Mouse (Mus musculus): ENCODE results near the gene Mfsd6. TPM values are rescaled to one million over a fixed set of nuclear protein-coding genes. Genes with fewer than 3 reads are reported as not detected.

Mfsd6 gene
- polyA plus RNA-seq, 1 experiment from 2014 or later = 0.94 TPM

DNA sequence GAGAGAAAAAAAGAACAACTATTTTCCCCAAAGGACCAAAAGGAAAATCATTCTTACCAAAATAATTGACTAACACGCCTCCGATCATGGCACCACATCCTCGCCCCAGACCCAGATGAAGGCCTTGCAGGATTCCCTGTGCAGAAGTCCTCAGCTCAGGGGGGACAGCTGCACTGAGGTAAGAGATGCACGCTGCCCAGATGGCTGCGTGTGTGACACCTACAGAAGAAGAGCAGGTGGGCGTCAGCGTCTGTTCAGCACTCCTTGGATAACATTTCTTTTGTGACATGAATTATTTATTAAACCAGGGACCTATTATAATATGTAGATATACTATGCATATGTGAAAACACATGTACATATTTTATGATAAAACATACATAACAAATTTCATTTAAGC, 64.0 kb downstream of the Mfsd6 start:
- H3K36me3 ChIP-seq (replicated peaks; ENCODE audit: insufficient read depth, low read length) = no peaks in the 10 kb centered on the region
- H3K4me3 ChIP-seq (ENCODE audit: low read depth, low read length) = no peak overlapping the region
- no peaks in the 10 kb centered on the region for H3K9me3 ChIP-seq (ENCODE audit: low read length)
- no peak for TF ChIP-seq EP300 (IDR thresholded peaks at IDR 0.05; ENCODE audit: low read depth)
- no peak for TF ChIP-seq CTCF (IDR thresholded peaks at IDR 0.05; ENCODE audit: low read depth)
- H3K27ac ChIP-seq (ENCODE audit: low read depth) = no peak overlapping the region
- H3K4me1 ChIP-seq (ENCODE audit: insufficient read depth) = no peaks in the 10 kb centered on the region
- no peaks in the 10 kb centered on the region for H3K27me3 ChIP-seq (ENCODE audit: insufficient read depth, low read length)
- no peak overlapping the region for H3K4me2 ChIP-seq (ENCODE audit: low read depth, low read length)
- DNase-seq (no peak), ATAC-seq (no peak)
- no peak overlapping the region for H3K9ac ChIP-seq (replicated peaks)
- WGBS (ENCODE audit: insufficient replicate concordance) = 85% methylated on average over 7 of the region's 7 CpGs

DNA sequence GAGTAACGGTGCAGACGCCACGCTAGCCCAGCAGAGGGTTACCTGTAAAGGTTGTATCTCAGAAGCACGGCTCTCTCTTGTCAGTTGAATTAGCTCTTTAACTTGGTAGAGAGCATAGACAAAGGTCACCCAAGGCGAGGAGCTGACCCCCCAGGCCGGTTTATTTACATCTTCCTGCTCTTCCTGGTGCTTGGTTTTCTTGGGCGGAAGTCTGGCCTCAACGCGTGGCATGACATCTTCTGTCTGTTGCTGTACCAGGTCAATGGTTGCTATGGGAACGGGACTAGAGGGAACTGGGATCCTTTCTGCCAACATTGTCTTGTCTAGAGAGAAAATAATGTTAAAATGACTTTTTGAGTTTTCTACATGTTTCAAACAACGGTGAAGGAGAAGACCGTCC, 66.5 kb downstream of the Mfsd6 start:
- DNase-seq (no peak), ATAC-seq (no peak)
- TF ChIP-seq EP300 (IDR thresholded peaks at IDR 0.05; ENCODE audit: low read depth) (no peak), CTCF (IDR thresholded peaks at IDR 0.05; ENCODE audit: low read depth) (no peak)
- Histone ChIP-seq H3K27ac (ENCODE audit: low read depth) (no peak overlapping the region), H3K4me3 (ENCODE audit: low read depth, low read length) (no peak overlapping the region), H3K4me1 (ENCODE audit: insufficient read depth) (no peaks in the 10 kb centered on the region), H3K9me3 (ENCODE audit: low read length) (no peaks in the 10 kb centered on the region), H3K9ac (replicated peaks) (no peak overlapping the region), H3K4me2 (ENCODE audit: low read depth, low read length) (no peak overlapping the region), H3K27me3 (ENCODE audit: insufficient read depth, low read length) (no peaks in the 10 kb centered on the region), H3K36me3 (replicated peaks; ENCODE audit: insufficient read depth, low read length) (no peaks in the 10 kb centered on the region)
- 73% methylated on average over 12 of the region's 12 CpGs for WGBS (ENCODE audit: insufficient replicate concordance)

DNA sequence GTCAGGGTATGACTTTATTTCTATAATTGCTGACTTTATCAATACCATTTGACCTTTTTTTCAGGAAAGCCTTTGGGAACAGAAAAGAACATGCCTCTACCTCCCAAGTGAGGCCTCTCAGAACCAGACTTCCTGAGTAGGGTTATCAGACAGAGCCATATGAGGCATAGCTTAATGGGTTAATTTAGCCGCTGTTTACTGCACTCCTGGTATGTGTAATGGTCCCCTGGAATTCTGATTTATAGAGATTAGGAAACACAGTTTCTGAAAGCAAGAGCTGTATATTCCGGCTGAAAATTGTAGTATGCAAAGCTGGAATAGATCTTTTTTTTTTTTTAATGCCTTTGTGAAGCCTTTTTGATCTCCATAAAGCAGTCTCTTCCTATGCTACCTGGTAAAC, 67.0 kb downstream of the Mfsd6 start:
- H3K4me3 ChIP-seq (ENCODE audit: low read depth, low read length) = no peak overlapping the region
- no peaks in the 10 kb centered on the region for H3K4me1 ChIP-seq (ENCODE audit: insufficient read depth)
- H3K9ac ChIP-seq (replicated peaks) = no peak overlapping the region
- no peaks in the 10 kb centered on the region for H3K27me3 ChIP-seq (ENCODE audit: insufficient read depth, low read length)
- no peak for DNase-seq
- H3K36me3 ChIP-seq (replicated peaks; ENCODE audit: insufficient read depth, low read length) = no peaks in the 10 kb centered on the region
- TF ChIP-seq CTCF (IDR thresholded peaks at IDR 0.05; ENCODE audit: low read depth) (no peak), EP300 (IDR thresholded peaks at IDR 0.05; ENCODE audit: low read depth) (no peak)
- H3K9me3 ChIP-seq (ENCODE audit: low read length) = no peaks in the 10 kb centered on the region
- no peak overlapping the region for H3K4me2 ChIP-seq (ENCODE audit: low read depth, low read length)
- ATAC-seq = no peak
- 70% methylated on average over 2 of the region's 2 CpGs for whole genome bisulfite sequencing (ENCODE audit: insufficient replicate concordance)
- H3K27ac ChIP-seq (ENCODE audit: low read depth) = no peak overlapping the region

DNA sequence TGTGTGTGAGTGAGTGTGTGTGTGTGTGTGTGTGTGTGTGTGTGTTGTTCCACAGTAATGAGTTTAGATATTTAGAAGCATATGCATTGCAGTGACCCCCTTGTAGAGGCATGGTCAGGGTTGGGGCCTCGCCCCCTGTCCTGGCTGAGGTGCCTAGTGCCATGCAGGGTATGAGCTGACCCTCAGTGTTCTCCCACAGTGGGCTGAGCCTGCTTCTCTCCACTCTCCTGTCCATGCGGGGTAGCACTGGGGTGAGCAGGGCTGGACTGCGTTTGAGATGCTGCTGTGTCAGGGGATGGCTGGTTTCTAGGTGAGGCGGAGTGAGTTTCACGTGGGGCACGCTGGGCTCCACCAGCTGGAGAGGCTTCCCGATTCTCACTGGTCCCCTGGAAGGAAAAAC, 69.1 kb downstream of the Mfsd6 start:
- Histone ChIP-seq H3K27me3 (ENCODE audit: insufficient read depth, low read length) (no peaks in the 10 kb centered on the region), H3K9me3 (ENCODE audit: low read length) (no peaks in the 10 kb centered on the region), H3K9ac (replicated peaks) (no peak overlapping the region), H3K36me3 (replicated peaks; ENCODE audit: insufficient read depth, low read length) (no peaks in the 10 kb centered on the region), H3K4me2 (ENCODE audit: low read depth, low read length) (no peak overlapping the region), H3K4me3 (ENCODE audit: low read depth, low read length) (no peak overlapping the region), H3K27ac (ENCODE audit: low read depth) (no peak overlapping the region), H3K4me1 (ENCODE audit: insufficient read depth) (no peaks in the 10 kb centered on the region)
- no peak for TF ChIP-seq EP300 (IDR thresholded peaks at IDR 0.05; ENCODE audit: low read depth)
- no peak for TF ChIP-seq CTCF (IDR thresholded peaks at IDR 0.05; ENCODE audit: low read depth)
- DNase-seq = no peak
- no peak for ATAC-seq
- 85% methylated on average over 7 of the region's 7 CpGs for WGBS (ENCODE audit: insufficient replicate concordance)

DNA sequence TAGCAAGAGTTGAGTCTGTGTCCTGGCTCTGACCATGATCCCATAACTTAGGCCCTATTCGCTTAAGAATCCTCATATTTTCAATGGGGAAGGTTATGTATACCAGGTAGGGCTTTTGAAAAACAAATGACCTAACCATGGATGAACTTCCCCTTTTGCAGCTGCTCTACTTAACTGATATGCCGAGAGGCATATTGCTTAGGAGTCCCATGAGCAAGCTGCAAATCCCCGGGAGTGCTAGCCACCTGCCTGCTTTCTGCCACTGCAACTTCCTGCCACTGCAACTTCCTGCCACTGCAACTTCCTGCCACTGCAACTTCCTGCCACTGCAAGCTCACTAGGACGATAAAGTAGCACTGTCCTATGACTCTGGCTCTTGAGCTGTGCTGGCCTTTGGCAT, 72.1 kb downstream of the Mfsd6 start:
- no peak overlapping the region for H3K9ac ChIP-seq (replicated peaks)
- peak overlapping the region; percentile 72; the same call in 1 of the 2 replicates for H3K27ac ChIP-seq (ENCODE audit: low read depth)
- H3K4me2 ChIP-seq (ENCODE audit: low read depth, low read length) = no peak overlapping the region
- DNase-seq (peak; percentile 27), ATAC-seq (peak; percentile 49)
- TF ChIP-seq EP300 (IDR thresholded peaks at IDR 0.05; ENCODE audit: low read depth) (peak; percentile 13; the same call in 1 of the 2 replicates), CTCF (IDR thresholded peaks at IDR 0.05; ENCODE audit: low read depth) (no peak)
- 47% methylated on average over 4 of the region's 4 CpGs for WGBS (ENCODE audit: insufficient replicate concordance)
- H3K4me3 ChIP-seq (ENCODE audit: low read depth, low read length) = no peak overlapping the region
- H3K27me3 ChIP-seq (ENCODE audit: insufficient read depth, low read length) = no peaks in the 10 kb centered on the region
- no peaks in the 10 kb centered on the region; the same call in 1 of the 2 replicates for H3K36me3 ChIP-seq (replicated peaks; ENCODE audit: insufficient read depth, low read length)
- H3K9me3 ChIP-seq (ENCODE audit: low read length) = no peaks in the 10 kb centered on the region
- H3K4me1 ChIP-seq (ENCODE audit: insufficient read depth) = no peaks in the 10 kb centered on the region

DNA sequence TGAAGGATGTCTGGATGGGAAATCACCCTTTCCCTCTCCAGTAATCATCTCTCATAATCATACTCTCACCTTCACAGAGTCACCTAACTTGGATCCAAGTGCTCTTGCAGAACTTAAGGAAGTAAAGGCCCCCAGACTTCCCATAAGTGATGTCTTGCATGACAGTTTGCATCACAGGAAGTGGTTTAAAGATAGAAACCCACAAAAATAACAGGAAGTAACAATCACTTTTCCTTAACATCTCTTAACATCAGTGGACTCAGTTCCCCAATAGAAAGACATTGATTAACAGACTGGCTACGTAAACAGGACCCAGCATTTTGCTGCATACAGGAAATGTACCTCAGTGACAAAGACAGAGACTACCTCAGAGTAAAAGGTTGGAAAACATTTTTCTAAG, 73.9 kb downstream of the Mfsd6 start:
- Histone ChIP-seq H3K9ac (replicated peaks) (no peak overlapping the region), H3K27ac (ENCODE audit: low read depth) (no peak overlapping the region), H3K4me3 (ENCODE audit: low read depth, low read length) (no peak overlapping the region), H3K4me1 (ENCODE audit: insufficient read depth) (no peaks in the 10 kb centered on the region), H3K4me2 (ENCODE audit: low read depth, low read length) (no peak overlapping the region), H3K9me3 (ENCODE audit: low read length) (no peaks in the 10 kb centered on the region), H3K27me3 (ENCODE audit: insufficient read depth, low read length) (no peaks in the 10 kb centered on the region), H3K36me3 (replicated peaks; ENCODE audit: insufficient read depth, low read length) (no peaks in the 10 kb centered on the region; the same call in 1 of the 2 replicates)
- peak; percentile 83 for TF ChIP-seq EP300 (IDR thresholded peaks at IDR 0.05; ENCODE audit: low read depth)
- no peak for TF ChIP-seq CTCF (IDR thresholded peaks at IDR 0.05; ENCODE audit: low read depth)
- WGBS (ENCODE audit: insufficient replicate concordance) = 39% methylated on average over 1 of the region's 1 CpGs
- DNase-seq (no peak), ATAC-seq (no peak)
